Mouse (Mus musculus): ENCODE results near the gene Dtd1. TPM values are rescaled to one million over a fixed set of nuclear protein-coding genes. Genes with fewer than 3 reads are reported as not detected.
"Not testable (repeated sequence)": the region's sequence is repeated elsewhere in the genome, so short reads cannot be mapped to it uniquely, and the experiment has no call there.

The Dtd1 gene
- total RNA-seq (2021): 10 to 100 TPM; 65.0 to 68.2 TPM
- long read RNA-seq, experiment 1, transcript Dtd1-201 (6 exons, 1,350 nt): major isoform, 98 of 103 reads
- long read RNA-seq, experiment 1, partial matches to known transcripts: 0 of 103 reads
- long read RNA-seq, experiment 1, other reads (novel, unspliced or antisense): 5 of 103 reads
- long read RNA-seq, experiment 2, transcript Dtd1-201 (6 exons, 1,350 nt): major isoform, 82 of 89 reads
- long read RNA-seq, experiment 2, partial matches to known transcripts: 2 of 89 reads
- long read RNA-seq, experiment 2, other reads (novel, unspliced or antisense): 5 of 89 reads

- DNase-seq (ENCODE audit: low spot score in 2 of 2): peak; percentile 90 to 94
Measured at GRCm38 (mm10) chr2:144599831-144600687, at the start of gene Dtd1. Dtd1 (plus strand) TSS chr2:144599897.

GRCm38 (mm10) chr2:144550529-144550928 is 49.2 kb upstream of the Dtd1 start, which contains the start of gene Rbbp9:
Rbbp9 (minus strand) TSS chr2:144550869.
- peak; percentile 57 to 73 for DNase-seq (ENCODE audit: low spot score in 2 of 2)

GRCm38 (mm10) chr2:144553905-144554304 is 45.8 kb upstream of the Dtd1 start:
- DNase-seq (ENCODE audit: low spot score in 2 of 2): no peak

GRCm38 (mm10) chr2:144555286-144555819 is 44.3 kb upstream of the Dtd1 start:
- no peak for DNase-seq (ENCODE audit: low spot score in 2 of 2)

DNA sequence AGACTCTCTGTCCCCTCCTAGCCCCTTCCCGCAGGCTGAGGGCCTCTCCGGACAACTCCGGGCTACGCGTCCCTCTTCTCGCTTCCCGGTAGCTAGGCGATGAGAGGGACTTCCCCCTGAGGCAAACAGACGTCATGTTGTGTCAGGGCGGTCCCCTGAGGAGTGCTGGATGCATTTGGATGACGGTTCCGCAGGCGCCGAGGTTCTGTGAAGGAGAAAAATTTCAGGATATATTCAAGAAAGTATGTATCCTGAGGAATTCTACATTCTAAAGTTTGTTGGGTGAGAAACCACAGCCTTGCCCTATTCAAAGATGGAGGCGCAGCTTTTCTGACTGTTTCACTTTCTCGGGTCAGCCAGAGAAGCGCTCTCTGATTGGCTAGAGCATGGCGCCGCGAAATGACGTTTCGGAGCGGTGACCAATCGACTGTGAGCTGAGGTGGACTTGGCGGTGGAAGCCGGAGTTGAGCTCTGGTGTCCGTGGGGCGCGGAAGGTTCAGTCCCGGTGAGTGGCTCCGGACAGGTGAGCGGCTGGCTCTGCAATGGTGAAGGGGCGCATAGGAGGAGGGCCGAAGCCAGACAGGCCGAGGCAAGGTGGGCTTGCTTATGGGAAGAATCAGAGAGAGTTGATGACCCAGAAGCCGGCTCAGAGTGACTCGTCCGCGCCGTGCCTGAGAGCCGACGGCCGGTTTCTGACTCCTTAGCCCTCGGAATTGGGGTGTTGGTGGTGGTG is 43.7 kb upstream of the Dtd1 start, which contains the start of gene Sec23b:
TSS of gene Sec23b (plus strand) at position 410 of the 733 bp plus-strand sequence.
- peak; percentile 98 for DNase-seq (ENCODE audit: low spot score in 2 of 2)

DNA sequence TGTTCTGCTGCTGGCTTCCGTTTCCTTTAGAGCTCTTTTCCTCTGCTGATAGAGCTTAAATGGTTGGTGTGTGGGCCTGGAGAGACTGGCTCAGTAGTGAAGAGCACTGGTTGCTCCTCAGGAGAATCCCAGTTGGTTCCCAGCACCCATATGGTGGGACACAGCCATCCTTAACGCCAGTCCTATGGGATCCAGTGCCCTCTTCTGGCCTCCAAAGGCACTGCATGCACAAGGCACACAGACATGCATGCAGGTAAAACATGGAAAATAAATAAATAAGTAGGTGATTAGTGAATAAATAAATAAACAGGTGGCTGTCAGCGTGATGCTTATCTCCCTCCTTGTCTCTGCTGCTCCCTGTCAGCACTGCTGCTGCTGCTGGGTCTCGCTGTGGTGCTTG is 11.0 kb upstream of the Dtd1 start:
- no peak for DNase-seq (ENCODE audit: low spot score in 2 of 2)

- DNase-seq (ENCODE audit: low spot score in 2 of 2): not testable (repeated sequence)
Measured at GRCm38 (mm10) chr2:144593036-144593435, 6.7 kb upstream of the Dtd1 start.

GRCm38 (mm10) chr2:144593951-144594651 is 5.6 kb upstream of the Dtd1 start, which contains the start of gene Smim26:
Smim26 (plus strand) TSS chr2:144594054.
- DNase-seq (ENCODE audit: low spot score in 2 of 2): peak; percentile 82 to 86

- DNase-seq (ENCODE audit: low spot score in 2 of 2): no peak
Measured at GRCm38 (mm10) chr2:144598006-144598405, 1.7 kb upstream of the Dtd1 start.

- DNase-seq (ENCODE audit: low spot score in 2 of 2): no peak
Measured at GRCm38 (mm10) chr2:144601576-144601975, 1.9 kb downstream of the Dtd1 start.

GRCm38 (mm10) chr2:144613956-144614355 is 14.3 kb downstream of the Dtd1 start:
- no peak for DNase-seq (ENCODE audit: low spot score in 2 of 2)

DNA sequence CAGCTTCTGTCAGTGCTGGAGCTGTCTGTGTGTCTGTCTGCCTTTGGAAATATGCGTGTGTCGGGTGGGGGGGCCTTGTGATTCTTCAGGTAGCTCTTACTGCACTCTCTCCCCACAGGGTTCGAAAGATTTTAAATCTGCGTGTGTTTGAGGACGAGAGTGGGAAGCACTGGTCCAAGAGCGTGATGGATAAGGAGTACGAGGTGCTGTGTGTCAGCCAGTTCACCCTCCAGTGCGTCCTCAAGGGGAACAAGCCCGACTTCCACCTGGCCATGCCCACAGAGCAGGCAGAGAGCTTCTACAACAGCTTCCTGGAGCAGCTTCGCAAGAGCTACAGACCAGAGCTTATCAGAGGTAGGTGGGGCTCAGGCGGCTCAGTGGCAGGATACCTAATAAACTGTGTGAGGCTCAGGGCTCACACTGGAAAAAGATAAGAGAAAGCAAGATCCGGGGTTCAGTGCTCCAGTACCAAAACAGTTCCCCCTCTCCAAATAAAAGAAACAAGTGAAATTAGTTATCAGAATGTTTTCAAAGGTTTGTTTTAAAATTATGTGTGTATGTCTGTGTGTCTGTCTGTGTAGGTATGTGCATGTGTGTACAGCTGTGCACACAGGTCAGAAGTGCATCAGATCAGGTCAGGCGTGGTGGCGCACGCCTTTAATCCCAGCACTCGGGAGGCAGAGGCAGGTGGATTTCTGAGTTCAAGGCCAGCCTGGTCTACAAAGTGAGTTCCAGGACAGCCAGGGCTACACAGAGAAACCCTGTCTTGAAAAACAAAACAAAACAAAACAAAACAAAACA is 17.6 kb downstream of the Dtd1 start:
- no peak for DNase-seq (ENCODE audit: low spot score in 2 of 2)

GRCm38 (mm10) chr2:144621491-144621890 is 21.8 kb downstream of the Dtd1 start:
- DNase-seq (ENCODE audit: low spot score in 2 of 2): no peak

- DNase-seq (ENCODE audit: low spot score in 2 of 2): no peak
Measured at GRCm38 (mm10) chr2:144633551-144633950, 33.9 kb downstream of the Dtd1 start.

DNA sequence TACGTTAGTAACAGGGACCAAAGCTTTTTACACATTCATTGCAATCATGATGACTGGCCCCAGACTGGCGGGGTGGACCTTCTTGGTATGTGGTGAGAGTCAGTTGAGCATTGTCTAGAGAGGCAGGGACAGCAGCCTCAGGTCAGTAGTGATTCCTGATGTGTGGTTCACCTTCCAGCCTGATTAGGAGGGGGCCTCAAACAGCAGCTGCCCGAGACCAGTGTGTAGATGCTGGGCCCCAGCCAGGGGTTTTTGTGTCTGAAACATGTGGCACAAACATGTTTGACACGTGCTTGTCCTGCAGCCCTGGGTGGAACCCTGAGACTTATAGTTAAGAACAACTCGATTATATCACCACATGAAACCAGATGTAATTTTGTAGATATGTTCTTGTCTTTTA is 34.5 kb downstream of the Dtd1 start:
- DNase-seq (ENCODE audit: low spot score in 2 of 2): no peak

- DNase-seq (ENCODE audit: low spot score in 2 of 2): no peak
Measured at GRCm38 (mm10) chr2:144634729-144635128, 35.0 kb downstream of the Dtd1 start.

- DNase-seq (ENCODE audit: low spot score in 2 of 2): peak; percentile 52 to 71
Measured at GRCm38 (mm10) chr2:144635644-144636320, 36.1 kb downstream of the Dtd1 start.

DNA sequence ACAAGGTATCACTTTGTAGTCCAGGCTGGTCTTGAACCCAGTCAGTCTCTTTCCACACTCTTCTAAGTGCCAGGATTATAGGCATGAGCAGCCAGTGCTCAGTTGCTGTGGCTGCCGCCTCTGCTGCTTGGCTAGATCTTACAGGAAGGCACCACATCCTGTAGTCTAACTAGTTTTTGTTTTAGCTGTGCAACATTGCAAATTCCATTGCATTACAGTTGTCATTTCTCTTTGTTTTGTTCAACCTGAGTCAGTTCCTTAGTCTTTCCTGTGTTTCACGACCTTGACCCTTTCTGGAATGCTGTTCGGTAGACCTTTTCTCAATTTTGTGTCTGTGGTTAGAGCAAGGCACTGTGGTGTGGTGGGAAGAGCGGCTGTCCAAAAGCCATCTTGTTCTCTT is 37.5 kb downstream of the Dtd1 start:
- DNase-seq (ENCODE audit: low spot score in 2 of 2): no peak
